Mouse (Mus musculus): ENCODE data around the gene 2510002D24Rik.

- TF ChIP-seq CTCF (IDR thresholded peaks at IDR 0.05; ENCODE audit: low read depth) (peak; percentile 78), EP300 (IDR thresholded peaks at IDR 0.05; ENCODE audit: low read depth) (no peak)
Observed at GRCm38 (mm10) chr16:18798841-18799240, 37.5 kb upstream of the 2510002D24Rik start.
